Mouse (Mus musculus) thymus, adult 2 months (tissue): ENCODE data around the gene Phrf1. TPM values are rescaled to one million over a fixed set of nuclear protein-coding genes. Genes with fewer than 3 reads are reported as not detected.

Source experiments
- DNase-seq: peaks from one replicate; pipeline ENCODE4 v3.0.0; 2021
- H3K27ac ChIP-seq: fragments of 200-500 bp; 2 replicates; pipeline ENCODE4 v1.5.1; 2012; ENCODE audit warnings: low read length, control low read depth; ENCODE audit not compliant: control insufficient read depth, insufficient read depth
- H3K27me3 ChIP-seq: fragments of 200-500 bp; 2 replicates; pipeline ENCODE4 v1.6.1; 2012; ENCODE audit warnings: mild to moderate bottlenecking, low read length, moderate library complexity, mixed read lengths; ENCODE audit not compliant: control insufficient read depth, insufficient read depth
- H3K36me3 ChIP-seq: fragments of 200-500 bp; 2 replicates; pipeline ENCODE4 v1.6.1; 2012; ENCODE audit warnings: mild to moderate bottlenecking, low read length, moderate library complexity; ENCODE audit not compliant: control insufficient read depth, insufficient read depth
- H3K4me1 ChIP-seq: fragments of 200-500 bp; replicated peaks from 2 replicates; pipeline ENCODE4 v1.6.1; 2012; ENCODE audit warnings: low read length; ENCODE audit not compliant: control insufficient read depth, insufficient read depth
- H3K4me3 ChIP-seq: fragments of 200-500 bp; 2 replicates; pipeline ENCODE4 v1.5.1; 2012; ENCODE audit warnings: mild to moderate bottlenecking, low read length, control low read depth, moderate library complexity; ENCODE audit not compliant: control insufficient read depth, insufficient read depth
- CTCF ChIP-seq: fragments of 200-500 bp; IDR thresholded peaks from 2 replicates; pipeline ENCODE4 v1.5.1; 2012; ENCODE audit warnings: mild to moderate bottlenecking, control low read depth, low read length, moderate library complexity, borderline replicate concordance; ENCODE audit not compliant: control insufficient read depth, poor library complexity, insufficient read depth; ENCODE audit errors: extremely low read depth
- POLR2A ChIP-seq: fragments of 200-500 bp; IDR thresholded peaks from 2 replicates; pipeline ENCODE4 v1.6.1; 2012; ENCODE audit warnings: mild to moderate bottlenecking, low read length, control low read depth, moderate library complexity; ENCODE audit not compliant: control insufficient read depth, poor library complexity, insufficient read depth; ENCODE audit errors: extremely low read depth
- WGBS: fragments of 180-500 bp; shearing (Covaris S2); methylation state at CpG from one replicate; pipeline ENCODE4 v1.1.7; 2018; 5-methylcytosine and 5-hydroxymethylcytosine counted together
- polyA plus RNA-seq: library from polyadenylated mRNA; depleted of rRNA; stranded (reverse); fragments of >200 nt; gene quantifications from 2 replicates; pipeline ENCODE4 v1.2.3, GENCODE M21; 2012

Phrf1 gene
- polyA plus RNA-seq, 1 experiment, result 64.1 TPM

DNA sequence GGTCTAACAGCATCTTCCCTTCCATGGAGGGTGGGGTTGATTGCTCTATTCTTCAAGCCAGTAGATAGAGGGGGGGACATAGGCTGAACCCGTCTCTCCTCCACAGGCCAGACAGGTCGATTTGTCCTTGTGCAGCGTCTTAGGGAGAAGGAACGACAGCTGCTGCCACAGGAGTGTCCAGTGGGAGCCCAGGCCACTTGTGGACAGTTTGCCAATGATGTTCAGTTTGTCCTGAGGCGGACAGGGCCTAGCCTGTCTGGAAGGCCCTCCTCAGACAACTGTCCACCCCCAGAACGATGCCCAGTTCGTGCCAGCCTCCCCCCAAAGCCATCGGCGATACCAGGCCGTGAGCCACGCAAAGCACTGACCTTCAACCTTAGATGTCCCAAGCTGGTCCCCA is 11.7 kb upstream of the Phrf1 start:
- no peak for DNase-seq
- TF ChIP-seq POLR2A (no peak), CTCF (no peak)
- Histone ChIP-seq H3K27ac (no peak overlapping the region), H3K27me3 (no peaks in the 10 kb centered on the region), H3K36me3 (no peaks in the 10 kb centered on the region), H3K4me1 (peaks cover 18% of the 10 kb centered on the region), H3K4me3 (no peak overlapping the region)
- 97% methylated on average over 11 of the region's 11 CpGs for WGBS

- no peak for DNase-seq
- Histone ChIP-seq H3K27me3 (no peaks in the 10 kb centered on the region), H3K4me1 (peaks cover 24% of the 10 kb centered on the region), H3K4me3 (no peak overlapping the region), H3K27ac (no peak overlapping the region), H3K36me3 (no peaks in the 10 kb centered on the region)
- TF ChIP-seq CTCF, result no peak
- WGBS, result 96% methylated on average over 17 of the region's 17 CpGs
These were observed 11.1 kb upstream of the Phrf1 start for GRCm38 (mm10) chr7:141217343-141218013.

DNA sequence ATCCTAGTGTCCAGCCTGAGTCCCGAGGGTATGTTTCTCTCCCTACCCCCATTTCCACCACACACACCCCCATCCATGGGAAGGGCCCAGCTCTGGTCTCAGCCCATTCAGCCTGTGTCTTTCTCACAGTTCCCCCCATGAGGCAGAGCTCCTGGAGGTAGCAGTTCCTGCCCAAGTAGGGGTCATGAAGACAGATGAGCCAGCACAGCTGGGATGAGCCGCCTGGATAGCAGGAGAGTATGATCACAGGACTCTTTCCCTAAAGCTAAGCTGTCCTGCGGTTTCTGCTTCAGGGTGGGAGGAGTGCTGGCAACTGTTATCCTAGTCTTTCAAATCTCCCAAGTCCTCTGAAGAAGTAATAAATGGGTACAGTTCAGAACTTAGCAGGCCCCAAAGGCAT is 10.4 kb upstream of the Phrf1 start:
- WGBS, result 90% methylated on average over 3 of the region's 3 CpGs
- Histone ChIP-seq H3K4me1 (peaks cover 25% of the 10 kb centered on the region), H3K27me3 (no peaks in the 10 kb centered on the region), H3K27ac (no peak overlapping the region), H3K4me3 (no peak overlapping the region), H3K36me3 (no peaks in the 10 kb centered on the region)
- TF ChIP-seq CTCF (no peak), POLR2A (no peak)
- no peak for DNase-seq

- no peak for TF ChIP-seq POLR2A
- no peak for TF ChIP-seq CTCF
- Histone ChIP-seq H3K27ac (no peak overlapping the region), H3K4me3 (no peak overlapping the region), H3K27me3 (no peaks in the 10 kb centered on the region), H3K36me3 (no peaks in the 10 kb centered on the region), H3K4me1 (peaks cover 25% of the 10 kb centered on the region)
- 96% methylated on average over 5 of the region's 5 CpGs for WGBS
- no peak for DNase-seq
These were observed 9.9 kb upstream of the Phrf1 start for GRCm38 (mm10) chr7:141218557-141219133.

DNA sequence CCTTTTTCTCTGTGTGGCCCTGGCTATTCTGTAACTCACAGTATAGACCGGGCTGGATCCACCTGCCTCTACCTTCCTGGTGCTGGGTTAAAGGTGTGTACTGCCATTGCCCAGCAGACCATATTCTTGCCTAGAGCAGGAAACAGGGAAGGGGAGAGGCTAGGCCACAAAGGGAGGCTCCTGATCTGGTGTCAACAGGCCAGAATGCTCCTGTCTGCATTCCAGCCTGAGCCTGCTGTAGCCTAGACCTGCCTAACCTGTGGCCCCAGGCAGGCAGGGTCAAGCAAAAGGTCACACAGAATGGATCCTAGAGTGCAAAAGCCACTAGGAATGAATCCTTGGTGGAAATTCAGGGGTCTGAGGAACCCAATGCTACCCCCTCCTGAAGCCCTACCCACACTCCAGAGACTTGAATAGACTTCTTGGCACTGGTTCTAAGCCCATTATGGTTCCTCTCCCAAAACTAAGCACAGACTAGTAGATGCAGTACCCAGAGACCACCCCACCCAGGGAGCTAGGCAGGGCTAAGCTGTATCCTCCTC is 9.0 kb upstream of the Phrf1 start:
- Histone ChIP-seq H3K27ac (no peak overlapping the region), H3K27me3 (no peaks in the 10 kb centered on the region), H3K36me3 (no peaks in the 10 kb centered on the region), H3K4me1 (peaks cover 25% of the 10 kb centered on the region), H3K4me3 (no peak overlapping the region)
- DNase-seq, result no peak
- WGBS, result 93% methylated on average over 1 of the region's 1 CpGs
- TF ChIP-seq POLR2A (no peak), CTCF (no peak)

- Histone ChIP-seq H3K27me3 (no peaks in the 10 kb centered on the region), H3K36me3 (no peaks in the 10 kb centered on the region), H3K4me3 (no peak overlapping the region), H3K27ac (no peak overlapping the region), H3K4me1 (peaks cover 20% of the 10 kb centered on the region)
- DNase-seq, result no peak
- no peak for TF ChIP-seq CTCF
- no peak for TF ChIP-seq POLR2A
- WGBS, result 86% methylated on average over 1 of the region's 1 CpGs
These were observed 8.2 kb upstream of the Phrf1 start for GRCm38 (mm10) chr7:141220377-141220776.
